ENCODE assay signal across 24 mouse cellular contexts in genomic region chr11:19455391-19456290, GRCm38 (mm10).
DNase-seq lines count a peak whose midpoint lies in the region; ATAC-seq and TF ChIP-seq lines count a peak whose summit lies in the region.
"Had no signal": no experiment of that assay in that cellular context is flagged by ENCODE, and none has a peak within 500 bp of the region (broad histone marks: within the 10 kb centered on the region; RNA-seq: fewer than 3 reads in every experiment).

No protein-coding gene starts in this region.

- no peak for DNase-seq in hindbrain, postnatal 0 days (ENCODE audit: low spot score)
- DNase-seq in Muller cell, postnatal 12 days (ENCODE audit: inconsistent ontology term) = peak; percentile 75
- peak; percentile 53 for DNase-seq in brain, embryonic 14.5 days (ENCODE audit: low read depth)
- peak; percentile 10 for DNase-seq in lung, postnatal 25 days (ENCODE audit: low spot score)
- no peak for DNase-seq in embryo, embryonic 11 days
- DNase-seq: adrenal gland, adult 8-10 months; cerebellum, adult 11 months; cerebellum, adult 9-10 months; cerebellum, postnatal 36 days; gastrocnemius, adult 2 months; kidney, adult 18-20 months; kidney, postnatal 25 days; right cerebral cortex, postnatal 4 days had no signal

- no peak overlapping the region for H3K4me3 ChIP-seq in hindbrain, postnatal 0 days (ENCODE audit: low read length)
- no peak overlapping the region for H3K4me3 ChIP-seq in hindbrain, embryonic 12.5 days
- H3K4me3 ChIP-seq: embryonic facial prominence, embryonic 12.5 days; gastrocnemius, adult 2 months; heart, embryonic 12.5 days; hindbrain, embryonic 15.5 days; kidney, embryonic 15.5 days; left cerebral cortex, adult 2 months; limb, embryonic 12.5 days; liver, embryonic 15.5 days; midbrain, embryonic 15.5 days had no signal

- TF ChIP-seq POLR2A in brain, embryonic 14.5 days (IDR thresholded peaks at IDR 0.05; ENCODE audit: borderline replicate concordance, extremely low read depth, insufficient read depth, insufficient read length, poor library complexity, severe bottlenecking) = no peak

- TF ChIP-seq CTCF in hindbrain, postnatal 0 days (IDR thresholded peaks at IDR 0.05; ENCODE audit: low read depth) = no peak
- TF ChIP-seq CTCF in brain, embryonic 14.5 days (IDR thresholded peaks at IDR 0.05; ENCODE audit: borderline replicate concordance, extremely low read depth, insufficient read depth, insufficient read length) = no peak

- WGBS in hindbrain, postnatal 0 days = 80% methylated on average over 12 of the region's 12 CpGs
- 92% methylated on average over 12 of the region's 12 CpGs for WGBS in hindbrain, embryonic 12.5 days

- no peaks in the 10 kb centered on the region for H3K9me3 ChIP-seq in hindbrain, postnatal 0 days (ENCODE audit: low read length)
- H3K9me3 ChIP-seq in hindbrain, embryonic 12.5 days (replicated peaks) = no peaks in the 10 kb centered on the region
- H3K9me3 ChIP-seq: embryonic facial prominence, embryonic 12.5 days; heart, embryonic 12.5 days; hindbrain, embryonic 15.5 days; kidney, embryonic 15.5 days; limb, embryonic 12.5 days; liver, embryonic 15.5 days; midbrain, embryonic 15.5 days had no signal

- ATAC-seq in hindbrain, postnatal 0 days = 0 out of 2 replicates have a peak, but pooled peaks have one; percentile 10
- ATAC-seq in hindbrain, embryonic 12.5 days (ENCODE audit: low FRiP score) = no peak
- ATAC-seq: forebrain, embryonic 16.5 days; midbrain, embryonic 15.5 days had no signal

- no peaks in the 10 kb centered on the region for H3K4me1 ChIP-seq in hindbrain, postnatal 0 days (ENCODE audit: insufficient read depth, low read length)
- no peaks in the 10 kb centered on the region for H3K4me1 ChIP-seq in hindbrain, embryonic 12.5 days
- H3K4me1 ChIP-seq: embryonic facial prominence, embryonic 12.5 days; heart, embryonic 12.5 days; hindbrain, embryonic 15.5 days; kidney, embryonic 15.5 days; limb, embryonic 12.5 days; liver, embryonic 15.5 days; midbrain, embryonic 15.5 days had no signal

- no peak overlapping the region for H3K4me2 ChIP-seq in hindbrain, postnatal 0 days (ENCODE audit: low read depth, low read length)
- H3K4me2 ChIP-seq in hindbrain, embryonic 12.5 days (replicated peaks) = no peak overlapping the region
- H3K4me2 ChIP-seq: embryonic facial prominence, embryonic 12.5 days; heart, embryonic 12.5 days; hindbrain, embryonic 15.5 days; kidney, embryonic 15.5 days; limb, embryonic 12.5 days; liver, embryonic 15.5 days; midbrain, embryonic 15.5 days had no signal

- no peaks in the 10 kb centered on the region for H3K36me3 ChIP-seq in hindbrain, postnatal 0 days (ENCODE audit: insufficient read depth, low read length)
- H3K36me3 ChIP-seq in hindbrain, embryonic 12.5 days = no peaks in the 10 kb centered on the region
- H3K36me3 ChIP-seq: embryonic facial prominence, embryonic 12.5 days; heart, embryonic 12.5 days; hindbrain, embryonic 15.5 days; kidney, embryonic 15.5 days; limb, embryonic 12.5 days; liver, embryonic 15.5 days; midbrain, embryonic 15.5 days had no signal

- H3K9ac ChIP-seq in hindbrain, postnatal 0 days (replicated peaks; ENCODE audit: low read length) = no peak overlapping the region
- H3K9ac ChIP-seq in hindbrain, embryonic 12.5 days = no peak overlapping the region
- H3K9ac ChIP-seq: embryonic facial prominence, embryonic 12.5 days; heart, embryonic 12.5 days; hindbrain, embryonic 15.5 days; kidney, embryonic 15.5 days; limb, embryonic 12.5 days; liver, embryonic 15.5 days; midbrain, embryonic 15.5 days had no signal

- H3K27me3 ChIP-seq in hindbrain, postnatal 0 days (ENCODE audit: insufficient read depth, low read length) = no peaks in the 10 kb centered on the region
- H3K27me3 ChIP-seq in hindbrain, embryonic 12.5 days = no peaks in the 10 kb centered on the region
- H3K27me3 ChIP-seq: CH12.LX; embryonic facial prominence, embryonic 12.5 days; heart, embryonic 12.5 days; hindbrain, embryonic 15.5 days; kidney, embryonic 15.5 days; limb, embryonic 12.5 days; liver, embryonic 15.5 days; midbrain, embryonic 15.5 days had no signal

- no peak overlapping the region for H3K27ac ChIP-seq in hindbrain, postnatal 0 days
- no peak overlapping the region for H3K27ac ChIP-seq in hindbrain, embryonic 12.5 days
- H3K27ac ChIP-seq: embryonic facial prominence, embryonic 12.5 days; gastrocnemius, adult 2 months; hindbrain, embryonic 15.5 days; kidney, embryonic 15.5 days; left cerebral cortex, adult 2 months; limb, embryonic 12.5 days; liver, embryonic 15.5 days; midbrain, embryonic 15.5 days had no signal

Comparison
In these comparisons a context has a peak if more than half of its experiments do, and no peak if none do; other contexts are left out.
1. DNase-seq: peak in Muller cell, postnatal 12 days (single experiment), brain, embryonic 14.5 days (single experiment) and lung, postnatal 25 days (single experiment); none in hindbrain, postnatal 0 days (single experiment) and embryo, embryonic 11 days (single experiment).